Mouse (Mus musculus) brain, embryonic 14.5 days (tissue): ENCODE measurements at regions not wholly inside any gene's neighbourhood (a gene's known extent, or its start where the extent isn't known, plus 50 kb on each side); places are given as distances from the start of the nearest gene placed in this dataset.

ENCODE experiments used
- CTCF ChIP-seq: fragments of 200-500 bp; IDR thresholded peaks from 2 replicates; pipeline ENCODE4 v1.5.1; 2012; ENCODE audit warnings: inconsistent platforms, mild to moderate bottlenecking, moderate library complexity, borderline replicate concordance; ENCODE audit not compliant: insufficient read depth, insufficient read length; ENCODE audit errors: extremely low read depth
- POLR2A ChIP-seq: fragments of 200-500 bp; IDR thresholded peaks from 2 replicates; pipeline ENCODE4 v1.6.1; 2012; ENCODE audit warnings: mild to moderate bottlenecking, inconsistent platforms, borderline replicate concordance; ENCODE audit not compliant: poor library complexity, insufficient read depth, insufficient read length, severe bottlenecking; ENCODE audit errors: extremely low read depth

- TF ChIP-seq CTCF, result no peak
- no peak for TF ChIP-seq POLR2A
Observed at GRCm38 (mm10) chr2:160208295-160208694, 125.7 kb downstream of the Gm826 start.
